Mouse (Mus musculus) neural tube, embryonic 13.5 days (tissue): ENCODE measurements around the gene Cfp. TPM values are rescaled to one million over a fixed set of nuclear protein-coding genes. Genes with fewer than 3 reads are reported as not detected.

Experiments used
- ATAC-seq: fragments of 200-750 bp; cut with Nextera tagmentation; 2 replicates; pipeline ENCODE4 v1.8.0; 2017; ENCODE audit warnings: low read depth, mild to moderate bottlenecking, moderate TSS enrichment, moderate library complexity
- H3K27ac ChIP-seq: fragments of 300-500 bp; sonication (generic); replicated peaks from 2 replicates; pipeline ENCODE4 v1.5.1; 2015; ENCODE audit warnings: moderate library complexity, mild to moderate bottlenecking, inconsistent platforms
- H3K27me3 ChIP-seq: fragments of 300-500 bp; sonication (generic); 2 replicates; pipeline ENCODE4 v1.6.1; 2015; ENCODE audit warnings: mild to moderate bottlenecking, inconsistent platforms
- H3K36me3 ChIP-seq: fragments of 300-500 bp; sonication (generic); 2 replicates; pipeline ENCODE4 v1.6.1; 2015; ENCODE audit warnings: mild to moderate bottlenecking, inconsistent platforms
- H3K4me1 ChIP-seq: fragments of 300-500 bp; sonication (generic); replicated peaks from 2 replicates; pipeline ENCODE4 v1.6.1; 2015; ENCODE audit warnings: inconsistent platforms
- H3K4me2 ChIP-seq: fragments of 300-500 bp; sonication (generic); 2 replicates; pipeline ENCODE4 v1.6.1; 2015; ENCODE audit warnings: inconsistent platforms, mild to moderate bottlenecking, moderate library complexity
- H3K4me3 ChIP-seq: fragments of 300-500 bp; sonication (generic); 2 replicates; pipeline ENCODE4 v1.5.1; 2015; ENCODE audit warnings: mild to moderate bottlenecking, inconsistent platforms
- H3K9ac ChIP-seq: fragments of 300-500 bp; sonication (generic); 2 replicates; pipeline ENCODE4 v1.6.1; 2015; ENCODE audit warnings: moderate library complexity, mild to moderate bottlenecking, inconsistent platforms
- H3K9me3 ChIP-seq: fragments of 300-500 bp; sonication (generic); 2 replicates; pipeline ENCODE4 v1.6.1; 2016; ENCODE audit warnings: inconsistent platforms
- WGBS: fragments of 180-500 bp; shearing (Covaris S2); methylation state at CpG from one replicate; pipeline ENCODE4 v1.1.7; 2015; 5-methylcytosine and 5-hydroxymethylcytosine counted together
- polyA plus RNA-seq: library from polyadenylated mRNA; unstranded; fragments of >200 nt; fragmentation: Nextera tagmentation; extraction: Ambion mirVana; gene quantifications from 2 replicates; pipeline ENCODE4 v1.2.1, GENCODE M21; 2015

Gene Cfp
- 4.7 and 5.8 TPM in 2 replicates for polyA plus RNA-seq

DNA sequence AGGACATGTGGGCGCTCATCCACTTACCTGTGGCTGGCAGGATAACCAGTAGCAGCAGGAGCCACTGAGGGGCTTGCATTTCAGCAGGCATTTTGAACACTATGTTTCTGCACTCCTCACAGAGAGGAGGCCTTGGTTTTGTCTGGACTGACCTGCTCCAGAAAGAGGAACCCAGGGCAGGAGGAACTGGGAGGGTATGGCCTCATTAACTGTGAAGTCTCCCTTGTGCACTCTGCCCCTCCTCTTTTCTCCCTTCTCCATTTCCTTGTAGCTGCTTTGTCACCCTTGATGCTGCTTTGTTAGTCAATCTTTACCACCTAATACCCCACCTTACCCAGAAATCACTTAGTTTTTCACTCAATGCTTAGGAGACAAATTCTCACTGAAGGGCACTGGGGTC is at the start of gene Cfp:
Gene Cfp, minus strand, starts transcription at position 192 of the 400 bp plus-strand sequence.
- Histone ChIP-seq H3K27me3 (no peaks in the 10 kb centered on the region), H3K36me3 (peaks cover 43% of the 10 kb centered on the region), H3K4me3 (no peak within 1 kb of the TSS), H3K9ac (no peak within 1 kb of the TSS), H3K4me1 (no peaks in the 10 kb centered on the region), H3K27ac (no peak within 1 kb of the TSS), H3K4me2 (no peak within 1 kb of the TSS), H3K9me3 (no peaks in the 10 kb centered on the region)
- no peak for ATAC-seq
- WGBS = 73% methylated on average over 1 of the region's 1 CpGs

DNA sequence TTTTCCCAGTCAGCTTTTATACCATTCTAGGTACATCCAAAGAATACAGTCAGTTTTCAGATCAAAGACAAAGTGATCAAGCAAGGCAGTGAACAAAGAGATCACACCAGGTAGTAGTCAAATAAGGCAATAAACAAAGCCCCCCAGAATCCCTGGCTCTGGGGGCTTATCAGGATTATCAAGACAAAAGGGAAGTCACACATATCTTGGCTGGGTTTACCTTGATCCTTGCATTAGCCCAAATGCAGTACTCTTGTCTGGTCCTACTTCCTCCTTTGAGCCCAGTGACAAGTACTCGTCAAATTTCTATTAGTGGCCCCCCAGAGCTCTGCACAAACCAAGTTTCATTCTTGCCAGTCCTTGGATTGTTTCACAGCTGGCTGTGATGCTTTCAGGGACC is 49.5 kb upstream of the Cfp start:
- Histone ChIP-seq H3K36me3 (0 out of 2 replicates have a peak, but pooled peaks cover 1% of the 10 kb centered on the region), H3K27ac (no peak overlapping the region), H3K4me2 (no peak overlapping the region), H3K27me3 (no peaks in the 10 kb centered on the region), H3K4me3 (no peak overlapping the region), H3K4me1 (no peaks in the 10 kb centered on the region), H3K9me3 (no peaks in the 10 kb centered on the region), H3K9ac (no peak overlapping the region)
- no peak for ATAC-seq
- 74% methylated on average over 1 of the region's 1 CpGs for WGBS

DNA sequence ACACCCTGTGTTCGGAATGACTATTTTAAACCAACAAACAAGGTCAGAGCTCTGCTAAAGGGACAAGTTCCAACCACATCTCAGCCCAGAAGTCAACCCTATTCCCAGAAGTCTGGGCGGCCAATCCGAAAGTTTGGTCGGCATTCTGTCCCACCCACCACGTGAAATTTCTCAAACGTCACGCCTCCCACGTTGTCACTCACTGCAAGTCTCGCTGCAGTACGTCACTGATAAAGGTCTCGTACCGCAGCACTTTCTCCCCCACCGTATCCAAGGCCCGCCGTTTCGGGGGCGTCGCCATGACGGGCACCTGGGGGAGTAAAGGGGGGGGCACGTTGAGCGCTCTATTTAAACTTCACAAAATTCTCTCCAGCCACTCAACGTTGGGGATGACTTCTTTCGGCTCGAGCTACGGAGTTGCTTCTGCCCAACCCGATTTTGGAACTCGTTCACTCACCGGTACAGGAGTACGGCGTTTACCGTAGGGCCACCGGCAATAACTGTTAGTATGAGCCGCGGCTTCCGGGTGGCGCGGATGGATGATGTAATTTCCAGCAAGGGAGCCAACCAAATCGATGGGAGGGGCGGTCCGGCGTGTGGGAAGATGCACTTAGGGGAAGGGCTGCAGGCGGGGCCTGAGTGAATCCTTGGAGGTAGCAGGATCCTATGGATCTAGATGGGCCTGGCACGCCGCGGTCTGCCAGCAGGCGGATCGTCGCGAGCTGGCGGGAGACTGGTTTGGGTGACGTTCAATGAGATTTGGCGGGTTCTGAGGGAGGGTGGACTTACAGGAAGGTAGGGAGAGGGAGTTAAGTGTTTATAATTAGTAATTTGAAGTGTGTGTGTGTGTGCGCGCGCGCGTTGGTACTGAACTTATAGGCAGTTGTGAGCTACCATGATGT is 30.4 kb upstream of the Cfp start, which contains the start of gene Uxt:
Gene Uxt, minus strand, starts transcription at position 541 of the 902 bp plus-strand sequence.
- peaks cover 14% of the 10 kb centered on the region for H3K36me3 ChIP-seq
- peak within 1 kb of the TSS; percentile 63 for H3K9ac ChIP-seq
- H3K9me3 ChIP-seq = no peaks in the 10 kb centered on the region
- ATAC-seq = peak; percentile 97
- H3K4me1 ChIP-seq = no peaks in the 10 kb centered on the region
- H3K4me2 ChIP-seq = peak within 1 kb of the TSS; percentile 53
- H3K27ac ChIP-seq = peak within 1 kb of the TSS; percentile 73
- 17% methylated on average over 57 of the region's 57 CpGs for WGBS
- H3K27me3 ChIP-seq = no peaks in the 10 kb centered on the region
- peak within 1 kb of the TSS; percentile 51 for H3K4me3 ChIP-seq

DNA sequence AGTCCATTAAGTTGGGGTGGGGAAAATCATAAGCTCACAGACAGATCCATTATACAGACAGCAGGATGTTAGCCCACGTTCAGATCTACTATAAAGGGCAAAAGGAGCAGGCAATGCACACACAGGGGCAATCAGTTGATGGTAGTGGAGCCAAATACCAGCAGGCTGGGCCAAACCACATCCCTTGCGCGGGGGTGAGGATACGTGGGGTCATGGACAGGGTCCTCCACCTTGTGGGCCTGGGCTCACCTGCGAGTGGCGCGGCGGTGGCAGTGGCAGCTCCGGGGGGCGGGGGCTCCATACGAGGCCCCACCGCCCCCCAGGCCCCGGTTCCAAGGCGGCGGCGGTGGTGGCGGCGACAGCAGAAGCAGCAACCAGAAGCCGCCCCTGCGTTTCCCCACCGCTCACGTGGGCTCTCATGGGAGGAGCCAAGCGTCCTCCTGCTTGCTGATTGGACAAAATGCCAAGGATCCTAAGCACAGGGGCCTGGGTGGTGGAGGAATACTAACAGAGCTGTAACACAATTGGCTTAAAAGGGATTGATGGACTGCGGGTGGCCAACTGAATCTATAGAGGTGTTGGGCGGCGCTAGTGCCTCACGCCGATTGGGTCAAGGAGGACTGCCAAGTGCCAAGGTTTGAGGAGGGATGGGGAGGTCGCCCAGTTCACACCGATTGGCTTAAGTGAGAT is 19.0 kb upstream of the Cfp start, which contains the start of gene Elk1:
Gene Elk1, minus strand, starts transcription at position 418 of the 690 bp plus-strand sequence.
- WGBS = 12% methylated on average over 30 of the region's 30 CpGs
- 0 out of 2 replicates have a peak, but pooled peaks cover 3% of the 10 kb centered on the region for H3K36me3 ChIP-seq
- no peaks in the 10 kb centered on the region for H3K27me3 ChIP-seq
- H3K4me3 ChIP-seq = peak within 1 kb of the TSS; percentile 62
- no peaks in the 10 kb centered on the region for H3K9me3 ChIP-seq
- peaks cover 16% of the 10 kb centered on the region for H3K4me1 ChIP-seq
- ATAC-seq = peak; percentile 98
- peak within 1 kb of the TSS; percentile 58 for H3K4me2 ChIP-seq
- peak within 1 kb of the TSS; percentile 79 for H3K27ac ChIP-seq
- H3K9ac ChIP-seq = peak within 1 kb of the TSS; percentile 73

DNA sequence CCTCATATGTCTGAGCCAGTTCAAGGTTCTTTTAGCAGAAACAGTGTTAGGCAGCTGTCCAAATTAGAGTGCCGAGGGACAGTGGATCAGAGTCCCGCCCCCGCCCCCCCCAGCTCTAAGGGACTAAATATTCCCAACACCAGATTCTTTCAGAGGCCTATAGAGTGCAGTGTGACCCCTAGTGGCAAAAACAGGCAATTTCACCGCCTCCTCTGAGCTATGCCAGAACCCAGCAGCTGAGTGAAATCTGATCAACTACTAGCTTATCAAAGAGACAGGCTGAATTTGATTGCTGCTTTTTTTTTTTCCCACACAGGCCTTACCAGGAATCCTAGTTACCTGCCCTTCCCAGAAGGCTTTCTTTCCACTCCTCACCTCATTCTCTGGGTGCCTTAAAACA is 14.7 kb upstream of the Cfp start:
- H3K4me2 ChIP-seq = no peak overlapping the region
- ATAC-seq = no peak
- H3K4me1 ChIP-seq = peaks cover 16% of the 10 kb centered on the region
- 15% methylated on average over 4 of the region's 4 CpGs for WGBS
- H3K9me3 ChIP-seq = no peaks in the 10 kb centered on the region
- 0 out of 2 replicates have a peak, but pooled peaks cover 6% of the 10 kb centered on the region for H3K36me3 ChIP-seq
- H3K27me3 ChIP-seq = no peaks in the 10 kb centered on the region
- no peak overlapping the region for H3K27ac ChIP-seq
- no peak overlapping the region for H3K9ac ChIP-seq
- H3K4me3 ChIP-seq = no peak overlapping the region

DNA sequence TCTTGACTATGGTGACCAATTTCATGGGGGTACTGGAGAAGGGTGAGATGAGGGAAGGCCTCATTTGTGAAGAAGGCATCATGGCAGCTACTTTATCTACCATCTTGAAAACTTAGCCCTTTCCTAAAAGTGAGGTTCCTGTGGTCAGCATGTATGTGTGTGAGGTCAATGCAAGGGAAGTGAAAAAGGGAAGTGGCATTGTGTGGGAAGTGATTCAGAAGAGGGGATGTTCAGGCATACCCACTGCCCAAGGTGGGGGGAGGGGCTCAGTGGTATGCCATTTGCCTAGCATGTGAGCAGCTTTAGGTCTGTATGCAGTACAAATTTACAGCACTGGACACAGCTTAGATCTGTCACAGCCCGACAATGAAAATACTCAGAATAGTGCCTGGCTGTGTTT is 608 bp upstream of the Cfp start:
- 95% methylated on average over 1 of the region's 1 CpGs for WGBS
- Histone ChIP-seq H3K4me3 (no peak overlapping the region), H3K27me3 (no peaks in the 10 kb centered on the region), H3K4me1 (no peaks in the 10 kb centered on the region), H3K27ac (no peak overlapping the region), H3K9me3 (no peaks in the 10 kb centered on the region), H3K9ac (no peak overlapping the region), H3K36me3 (peaks cover 47% of the 10 kb centered on the region), H3K4me2 (no peak overlapping the region)
- no peak for ATAC-seq

DNA sequence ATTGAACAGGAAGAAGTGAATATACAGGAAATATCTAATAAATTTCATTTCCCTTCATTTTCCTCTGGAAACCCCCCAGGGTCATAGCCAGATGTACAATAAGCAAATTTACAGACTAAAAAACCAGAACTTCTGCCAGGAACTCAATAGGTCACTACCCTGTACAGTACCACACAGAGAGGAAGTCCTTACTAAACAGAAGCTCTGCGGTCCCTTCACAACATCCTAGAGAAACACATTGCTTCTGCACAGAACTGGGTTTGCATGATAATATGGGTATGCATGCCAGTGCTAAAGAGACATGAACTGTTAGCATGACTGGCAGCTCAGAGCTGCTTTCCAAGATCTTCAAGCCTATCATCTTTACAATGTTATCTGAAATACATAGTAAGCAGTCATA is 1.5 kb downstream of the Cfp start:
- Histone ChIP-seq H3K4me2 (no peak overlapping the region), H3K9ac (no peak overlapping the region), H3K27ac (no peak overlapping the region), H3K27me3 (no peaks in the 10 kb centered on the region), H3K4me3 (no peak overlapping the region), H3K9me3 (no peaks in the 10 kb centered on the region), H3K4me1 (no peaks in the 10 kb centered on the region), H3K36me3 (peaks cover 35% of the 10 kb centered on the region; the same call in 1 of the 2 replicates)
- 97% methylated on average over 1 of the region's 1 CpGs for WGBS
- no peak for ATAC-seq

DNA sequence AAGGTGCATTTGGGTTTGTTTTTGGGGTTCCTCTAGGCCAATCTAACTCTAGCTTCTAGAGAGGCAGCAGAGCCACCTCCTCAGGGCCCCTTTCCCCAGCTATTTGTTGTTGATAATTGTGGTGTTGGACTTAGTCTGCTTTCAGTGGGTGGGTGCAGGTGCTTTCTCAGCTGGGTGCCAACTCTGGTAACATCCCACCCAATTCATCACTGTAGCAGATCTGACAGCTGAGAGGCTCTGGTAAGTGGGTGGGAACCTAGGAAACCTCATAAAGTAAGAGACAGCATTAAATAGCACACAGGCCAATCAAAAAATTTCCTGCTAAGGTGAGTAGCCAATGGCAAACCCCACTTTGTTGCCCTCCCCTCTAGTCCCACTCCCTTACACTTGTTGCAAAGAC is 6.4 kb downstream of the Cfp start:
- Histone ChIP-seq H3K9ac (no peak overlapping the region), H3K4me3 (no peak overlapping the region), H3K9me3 (no peaks in the 10 kb centered on the region), H3K4me1 (no peaks in the 10 kb centered on the region), H3K36me3 (0 out of 2 replicates have a peak, but pooled peaks cover 26% of the 10 kb centered on the region), H3K4me2 (no peak overlapping the region), H3K27ac (no peak overlapping the region), H3K27me3 (no peaks in the 10 kb centered on the region)
- no peak for ATAC-seq

DNA sequence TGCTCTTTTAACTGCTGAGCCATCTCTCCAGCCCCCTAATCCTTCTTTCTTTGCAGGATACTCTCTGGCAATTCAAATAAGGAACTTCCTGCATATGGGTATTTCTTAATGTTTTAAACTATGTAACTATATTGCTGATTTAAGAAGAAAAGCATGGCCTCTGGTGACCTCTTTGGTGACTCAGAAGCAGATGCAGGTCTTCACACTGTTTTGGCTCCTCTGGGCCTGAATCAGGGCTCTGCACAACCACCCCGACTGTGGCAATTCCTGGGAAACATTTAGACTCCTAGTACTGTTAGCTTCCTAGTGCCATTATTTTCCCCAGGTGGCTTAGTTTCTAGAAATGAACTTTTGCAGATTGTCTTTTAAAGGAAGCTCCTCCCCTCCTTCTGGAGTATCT is 7.8 kb downstream of the Cfp start:
- Histone ChIP-seq H3K9me3 (no peaks in the 10 kb centered on the region), H3K36me3 (0 out of 2 replicates have a peak, but pooled peaks cover 25% of the 10 kb centered on the region), H3K27ac (no peak overlapping the region), H3K27me3 (no peaks in the 10 kb centered on the region), H3K4me2 (no peak overlapping the region), H3K9ac (no peak overlapping the region), H3K4me3 (no peak overlapping the region), H3K4me1 (peaks cover 14% of the 10 kb centered on the region)
- WGBS = 84% methylated on average over 1 of the region's 1 CpGs
- no peak for ATAC-seq

DNA sequence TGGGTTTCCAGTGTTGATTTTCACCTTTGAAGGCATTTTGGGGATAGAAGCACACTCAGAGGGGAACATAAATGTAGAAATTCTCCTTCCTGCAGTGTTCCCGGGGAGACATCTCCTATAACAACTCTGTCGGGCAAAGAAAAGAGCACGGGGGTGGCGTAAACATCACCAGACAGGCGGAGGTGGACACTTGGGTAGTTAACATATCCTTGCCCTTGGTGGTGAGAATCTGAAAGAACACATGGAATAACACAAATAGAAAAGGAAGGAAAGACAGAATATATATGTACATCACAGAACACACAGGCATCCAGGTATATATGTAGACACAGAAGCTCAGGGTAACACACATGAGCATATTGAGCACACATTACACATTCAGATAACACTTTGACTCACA is 10.0 kb downstream of the Cfp start:
- no peaks in the 10 kb centered on the region for H3K27me3 ChIP-seq
- peak overlapping the region; percentile 59 for H3K4me2 ChIP-seq
- WGBS = 35% methylated on average over 5 of the region's 5 CpGs
- peak overlapping the region; percentile 47 for H3K9ac ChIP-seq
- H3K9me3 ChIP-seq = no peaks in the 10 kb centered on the region
- H3K27ac ChIP-seq = peak overlapping the region; percentile 52
- peak; percentile 19; the same call in 1 of the 2 replicates for ATAC-seq
- 0 out of 2 replicates have a peak, but pooled peaks cover 7% of the 10 kb centered on the region for H3K36me3 ChIP-seq
- H3K4me3 ChIP-seq = peak overlapping the region; percentile 56
- peaks cover 18% of the 10 kb centered on the region for H3K4me1 ChIP-seq

DNA sequence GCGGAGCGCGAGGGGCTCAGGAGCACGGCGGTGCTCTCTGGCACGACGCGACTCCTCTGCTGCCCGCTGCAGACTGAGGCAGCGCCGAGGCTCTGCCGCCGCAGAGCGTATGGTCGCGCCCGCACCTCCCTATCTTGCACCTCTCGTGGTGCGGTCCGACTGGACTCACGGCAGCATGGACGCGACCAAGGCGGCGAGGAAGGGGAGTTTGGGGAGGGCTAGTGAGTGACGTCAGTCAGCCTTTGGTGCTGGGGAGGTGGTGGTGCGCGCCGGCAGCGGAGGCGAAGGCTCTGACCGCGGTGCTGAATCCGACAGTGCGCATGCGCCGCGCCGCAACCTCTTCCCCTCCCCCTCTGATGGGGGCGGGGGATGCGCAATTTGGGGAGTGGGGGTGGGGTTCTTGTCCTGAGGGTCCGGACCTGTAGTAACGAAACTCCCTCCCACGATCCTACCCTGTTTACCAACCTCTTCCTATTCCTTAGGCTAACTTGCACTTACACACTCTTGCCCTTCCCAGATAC is 10.5 kb downstream of the Cfp start, which contains the start of gene Syn1:
Gene Syn1, minus strand, starts transcription at position 161 of the 521 bp plus-strand sequence.
- 16% methylated on average over 37 of the region's 44 CpGs for WGBS
- H3K36me3 ChIP-seq = 0 out of 2 replicates have a peak, but pooled peaks cover 6% of the 10 kb centered on the region
- H3K4me2 ChIP-seq = peak within 1 kb of the TSS; percentile 59
- peak within 1 kb of the TSS; percentile 83 for H3K27ac ChIP-seq
- peak; percentile 97 for ATAC-seq
- H3K27me3 ChIP-seq = no peaks in the 10 kb centered on the region
- H3K9ac ChIP-seq = peak within 1 kb of the TSS; percentile 81
- H3K9me3 ChIP-seq = no peaks in the 10 kb centered on the region
- H3K4me1 ChIP-seq = peaks cover 18% of the 10 kb centered on the region
- H3K4me3 ChIP-seq = peak within 1 kb of the TSS; percentile 56
